Mouse (Mus musculus): ENCODE data around the gene Galp.
A peak's percentile ranks its signal among the peaks of the same experiment; 100 is the strongest.
"Not testable (repeated sequence)": the region's sequence is repeated elsewhere in the genome, so short reads cannot be mapped to it uniquely, and the experiment has no call there.

Galp gene

GRCm38 (mm10) chr7:6196790-6197189 is at the start of gene Galp:
Gene Galp (plus strand): TSS chr7:6197090.
- no peak for DNase-seq

DNA sequence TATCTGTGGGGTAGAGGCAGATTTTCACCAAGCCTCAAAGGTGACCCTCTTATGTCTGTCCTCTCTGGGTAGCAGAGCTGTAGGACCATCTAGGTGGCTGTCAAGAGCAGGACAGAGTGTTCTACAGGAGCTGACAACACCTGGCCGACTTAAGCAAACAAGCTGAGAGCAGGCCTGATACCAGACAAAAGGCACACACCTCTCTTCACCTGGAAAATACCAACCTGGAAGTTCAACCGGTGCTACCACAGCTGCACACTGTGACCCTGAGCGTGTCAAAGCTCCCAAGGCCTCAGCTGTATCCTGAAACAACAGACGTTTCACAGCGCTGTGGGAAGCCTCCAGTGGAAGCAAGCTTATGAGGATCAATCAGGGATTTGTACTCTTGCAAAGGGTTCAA is 49.2 kb upstream of the Galp start:
- DNase-seq, result no peak

DNA sequence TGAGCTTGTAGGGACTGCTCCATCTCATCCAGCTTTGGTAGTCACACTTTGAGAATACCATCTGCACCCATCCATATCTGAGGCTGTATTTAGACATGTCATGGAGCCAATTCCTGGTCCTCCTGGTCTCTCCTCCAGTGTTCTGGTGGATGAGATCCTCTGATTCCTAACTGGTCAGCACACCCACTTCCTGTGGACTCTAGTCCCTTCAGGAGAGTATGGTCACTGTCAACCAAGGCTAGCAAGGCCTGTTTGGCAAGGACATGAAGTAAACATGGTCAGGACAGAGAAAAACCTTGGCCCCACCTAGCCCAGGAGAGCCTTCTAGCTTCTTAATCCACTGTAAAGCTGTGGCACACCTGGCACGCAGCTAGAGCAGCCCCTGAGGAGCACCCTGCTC is 45.6 kb upstream of the Galp start:
- peak in 1 of 2 experiments; percentile 6 for DNase-seq

DNA sequence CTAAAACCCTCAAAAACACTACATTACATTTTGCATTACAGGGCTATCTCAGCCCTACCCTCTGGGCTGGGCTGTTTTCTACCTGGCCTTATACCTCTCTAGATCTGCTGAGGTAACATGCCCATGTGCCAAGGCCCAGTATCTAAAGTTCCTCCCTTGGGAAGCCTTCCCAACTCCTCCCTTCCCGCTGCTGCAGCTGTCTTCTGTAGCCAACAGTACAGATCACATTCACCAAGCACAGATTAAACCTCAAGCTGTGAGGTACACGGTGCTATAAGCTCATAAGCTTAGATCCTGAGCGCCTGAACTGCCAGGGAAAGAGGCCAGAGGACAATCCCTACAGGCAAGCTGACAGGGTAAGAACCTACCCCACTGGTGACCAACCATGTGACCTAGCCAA is 44.9 kb upstream of the Galp start:
- DNase-seq, result no peak

GRCm38 (mm10) chr7:6153131-6153530 is 43.8 kb upstream of the Galp start:
- DNase-seq, result no peak

- no peak for DNase-seq
Observed at GRCm38 (mm10) chr7:6154164-6154563, 42.7 kb upstream of the Galp start.

DNA sequence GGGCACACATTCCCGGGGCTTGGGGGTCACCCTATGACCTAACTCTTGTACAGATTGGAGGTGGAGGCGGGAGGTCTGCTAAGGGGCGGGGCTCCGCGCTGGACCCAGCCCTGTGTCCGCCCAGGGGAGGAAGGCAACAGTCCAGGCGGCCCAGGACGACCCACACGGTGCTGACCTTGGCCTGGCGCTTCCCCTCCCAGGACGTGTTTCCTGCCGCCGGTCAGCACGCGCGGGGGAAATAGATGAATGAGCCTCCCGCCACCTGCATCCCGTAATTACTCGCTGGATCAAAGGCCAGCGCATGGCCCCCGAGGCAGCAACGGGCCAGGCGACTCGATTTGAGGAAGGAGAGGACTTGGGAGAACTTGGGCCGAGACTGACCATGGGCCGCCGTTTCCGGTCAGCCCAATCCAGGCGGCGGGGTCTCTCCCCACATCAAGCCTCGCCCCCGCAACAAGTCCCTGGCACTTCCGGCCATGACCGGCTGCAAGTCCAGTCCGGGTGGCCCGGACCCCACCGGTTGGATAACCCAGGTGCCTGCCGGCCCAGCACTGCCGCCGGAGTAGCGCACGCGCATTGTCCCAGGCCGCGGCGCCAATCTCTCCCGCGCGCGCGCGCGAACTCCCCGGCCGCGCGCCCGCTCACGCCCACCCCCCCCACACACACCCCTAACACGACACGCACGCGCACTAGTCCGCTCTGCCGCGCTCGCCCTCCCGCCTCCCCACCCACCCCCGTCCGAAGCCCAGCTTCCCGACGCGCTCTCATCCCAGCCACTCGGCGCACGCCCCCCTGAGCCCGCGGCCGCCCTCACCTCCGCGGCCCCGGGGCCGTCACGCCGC is 41.6 kb upstream of the Galp start:
- peak; percentile 87 to 90 for DNase-seq

DNA sequence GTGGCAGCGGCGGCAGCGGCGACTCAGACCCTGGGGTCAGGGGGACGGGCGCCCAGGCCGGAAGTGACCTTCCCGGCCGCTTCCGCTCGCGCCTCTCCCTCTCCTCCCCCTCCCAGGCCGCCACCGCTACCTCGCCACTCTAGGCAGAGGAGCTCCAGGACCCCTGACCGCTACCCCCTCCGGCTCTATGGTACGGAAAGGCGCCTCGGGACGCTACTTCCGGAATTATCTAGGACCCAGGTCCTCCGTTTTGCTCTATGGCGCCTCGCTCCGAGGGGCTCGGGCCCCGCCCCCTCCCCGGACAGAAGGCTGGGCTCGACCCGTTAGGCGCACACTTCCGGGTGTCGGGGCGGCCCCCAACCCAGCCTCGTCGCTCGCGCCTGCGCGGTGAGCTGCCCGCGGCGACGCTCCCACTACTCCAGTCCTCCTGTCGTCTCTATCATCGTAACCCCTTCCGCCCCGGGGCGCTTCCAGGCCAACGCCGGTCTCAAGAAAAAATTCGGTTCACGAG is 40.9 kb upstream of the Galp start, which contains the start of gene Zfp787:
Gene Zfp787, minus strand, starts transcription at position 97 of the 511 bp plus-strand sequence.
- peak; percentile 98 for DNase-seq

DNA sequence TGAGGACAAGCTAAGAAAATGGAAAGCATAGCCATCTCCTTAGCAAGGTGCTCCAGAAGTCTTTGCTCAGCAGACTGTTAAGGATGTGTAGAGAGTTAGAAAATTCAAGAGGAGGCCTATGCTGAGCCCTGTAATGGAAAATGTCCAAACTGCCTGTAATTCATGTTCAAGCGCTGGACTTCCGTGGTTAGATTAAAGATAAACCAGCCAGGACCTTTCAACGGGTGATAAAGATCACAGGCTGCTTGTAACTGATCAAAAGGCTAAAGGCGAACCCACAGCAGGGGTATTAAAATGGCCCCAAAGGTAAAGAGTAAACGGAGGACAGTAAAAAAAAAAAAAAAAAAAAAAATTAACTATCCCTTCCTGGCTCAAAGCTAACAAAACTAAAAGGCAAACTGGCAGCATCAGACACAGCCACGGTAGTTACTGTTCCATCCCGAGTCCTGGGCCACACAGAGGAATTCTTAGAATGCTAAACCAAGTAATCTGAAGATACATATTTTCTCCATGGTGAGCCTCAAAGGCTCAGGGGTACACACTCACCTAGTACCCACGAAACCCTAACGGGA is 39.9 kb upstream of the Galp start:
- no peak for DNase-seq

GRCm38 (mm10) chr7:6157479-6157878 is 39.4 kb upstream of the Galp start:
- no peak for DNase-seq

DNA sequence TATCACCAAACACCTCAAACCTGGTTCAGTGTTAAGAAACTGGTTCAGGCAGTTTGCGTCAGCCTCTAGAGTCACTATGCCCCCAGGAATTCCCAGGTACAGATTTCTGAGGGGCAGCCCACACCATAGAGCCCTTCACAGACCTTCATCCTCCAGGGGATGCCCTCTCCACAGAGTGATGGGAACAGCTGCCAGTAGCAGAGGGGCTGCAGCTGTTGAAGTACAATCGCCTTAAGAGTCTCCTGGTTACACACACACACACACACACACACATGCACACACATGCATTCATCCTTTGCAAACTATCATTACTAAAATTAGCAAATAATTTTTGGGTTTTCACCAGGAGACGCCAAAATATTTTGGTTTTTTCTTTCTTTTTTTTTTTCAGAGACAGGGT is 37.3 kb upstream of the Galp start:
- DNase-seq, result no peak

GRCm38 (mm10) chr7:6161541-6161940 is 35.3 kb upstream of the Galp start:
- DNase-seq, result no peak

- no peak for DNase-seq
Observed at GRCm38 (mm10) chr7:6162172-6162571, 34.7 kb upstream of the Galp start.

DNA sequence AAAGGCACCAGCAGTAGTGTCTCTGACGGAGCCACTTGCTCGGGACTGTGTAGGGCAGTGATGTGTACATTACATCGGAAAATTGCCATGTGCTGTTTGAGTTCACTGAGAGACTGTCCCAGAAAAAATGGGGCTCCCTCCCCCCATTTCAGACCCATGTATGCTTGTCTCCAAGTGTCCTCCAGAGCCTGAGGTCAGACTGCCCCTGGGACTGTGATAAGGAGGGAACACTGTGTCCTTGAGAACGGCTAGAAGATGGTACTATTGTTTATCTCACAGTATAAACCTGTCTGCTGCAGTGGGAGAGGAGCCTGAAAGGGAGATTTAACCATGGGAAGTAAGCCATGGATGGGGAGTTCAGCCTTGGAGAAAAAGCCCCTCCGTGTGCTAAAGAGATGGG is 32.2 kb upstream of the Galp start:
- DNase-seq, result no peak

DNA sequence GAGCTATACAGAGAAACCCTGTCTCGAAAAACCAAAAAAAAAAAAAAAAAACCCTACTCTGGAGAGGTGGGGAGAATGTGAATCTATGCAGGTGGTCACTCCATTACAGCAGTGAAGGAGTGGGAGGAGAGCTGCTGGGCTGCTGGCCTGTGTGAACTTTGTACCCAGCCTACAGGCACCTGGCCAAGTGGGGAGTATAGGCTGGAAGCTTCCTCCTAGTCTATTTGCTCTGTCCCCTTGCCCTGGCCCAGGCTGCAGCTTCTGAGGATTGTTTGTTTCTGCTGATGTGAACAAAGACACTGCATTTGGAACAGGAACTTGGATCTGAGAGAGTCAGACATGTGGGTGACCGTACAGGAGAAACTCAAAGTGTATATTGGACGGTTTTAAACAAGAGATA is 27.5 kb upstream of the Galp start:
- DNase-seq, result peak in 1 of 2 experiments; percentile 14

- DNase-seq, result no peak
Observed at GRCm38 (mm10) chr7:6170391-6170790, 26.5 kb upstream of the Galp start.

DNA sequence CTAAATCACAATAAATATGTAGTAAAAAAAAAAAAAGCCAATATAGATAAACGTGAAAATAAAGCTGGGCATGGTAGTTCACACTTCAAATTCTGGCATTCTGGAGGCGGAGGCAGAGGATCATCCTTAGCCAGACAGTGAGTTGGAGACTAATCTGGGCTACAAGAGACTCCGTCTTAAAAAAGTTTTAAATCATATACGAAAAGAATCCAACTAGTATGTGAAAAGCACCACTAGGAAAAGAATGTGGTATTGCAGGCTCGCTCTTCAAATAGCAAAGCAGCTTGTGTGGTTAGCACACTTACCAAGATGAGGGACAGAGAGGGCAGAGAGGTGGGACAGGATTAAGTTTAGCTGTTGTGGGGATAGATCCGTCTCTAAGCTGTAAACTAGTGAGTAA is 26.0 kb upstream of the Galp start:
- DNase-seq, result no peak

GRCm38 (mm10) chr7:6171444-6172005 is 25.4 kb upstream of the Galp start:
- DNase-seq, result peak; percentile 72 to 81

- DNase-seq, result peak; percentile 100
Observed at GRCm38 (mm10) chr7:6172006-6172649, 24.8 kb upstream of the Galp start, which contains the start of gene Zfp444. Gene Zfp444 (plus strand): TSS chr7:6172226.

DNA sequence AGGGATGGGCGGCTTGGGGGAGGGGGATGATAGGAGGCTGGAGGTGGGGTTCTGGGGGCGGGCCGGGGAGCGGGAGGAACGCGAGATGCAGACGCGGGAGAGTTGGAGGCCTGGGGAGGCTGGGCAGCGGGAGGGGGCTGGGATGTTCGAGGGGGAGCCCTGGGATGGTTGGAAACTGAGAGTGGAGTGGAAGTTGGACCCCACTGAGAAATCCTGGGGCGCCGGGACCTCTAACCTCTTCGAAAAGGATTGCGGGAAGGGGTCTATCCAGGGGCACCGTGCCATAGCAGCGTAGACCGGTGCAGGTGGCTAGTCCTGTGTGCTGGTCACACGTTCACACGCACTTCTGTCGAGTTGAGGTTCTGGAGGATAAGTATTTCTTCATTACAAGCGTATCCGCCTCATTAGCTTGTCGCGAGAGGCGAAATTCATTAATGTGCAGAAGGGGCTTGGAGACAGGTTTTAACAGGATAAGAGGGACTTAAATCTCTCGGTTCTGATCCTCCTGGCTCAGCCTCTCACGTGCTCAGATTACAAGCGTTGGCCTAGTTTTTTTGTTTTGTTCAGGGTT is 24.1 kb upstream of the Galp start:
- peak in 1 of 2 experiments; percentile 75 for DNase-seq

- DNase-seq, result no peak
Observed at GRCm38 (mm10) chr7:6173872-6174271, 23.0 kb upstream of the Galp start.

DNA sequence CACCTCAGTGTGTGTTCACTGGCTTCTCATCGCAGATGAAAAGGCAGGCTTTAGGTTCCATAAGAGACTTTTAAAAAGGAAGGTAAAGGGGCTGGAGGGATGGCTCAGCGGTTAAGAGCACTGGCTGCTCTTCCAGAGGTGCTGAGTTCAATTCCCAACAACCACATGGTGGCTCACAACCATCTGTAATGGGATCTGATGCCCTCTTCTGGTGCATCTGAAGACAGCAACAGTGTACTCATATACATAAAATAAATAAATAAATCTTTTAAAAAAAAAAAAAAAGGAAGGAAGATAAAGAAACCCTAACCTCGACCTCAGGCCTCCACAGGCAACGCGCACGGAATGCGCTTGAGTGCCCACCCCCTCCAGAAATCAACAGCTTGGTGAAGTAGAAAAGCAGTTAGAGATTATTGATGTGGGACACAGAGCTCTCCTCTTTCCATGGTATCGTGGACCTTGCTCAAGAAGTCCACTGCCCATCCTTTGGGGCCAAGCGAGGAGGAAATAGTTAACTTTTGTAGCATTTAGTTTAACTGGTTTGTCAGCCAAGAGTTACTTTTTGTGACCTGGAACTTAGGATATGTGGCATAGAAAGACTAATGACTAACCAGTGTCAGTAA is 22.4 kb upstream of the Galp start:
- DNase-seq, result not testable (repeated sequence)
